Mouse (Mus musculus) layer of hippocampus, adult 11-12 months (tissue): Measurements from ENCODE around the gene Dpysl4.

Experiments used
- DNase-seq: peaks from one replicate; pipeline ENCODE4 v3.0.0; 2022; ENCODE audit warnings: low spot score

Dpysl4 gene

GRCm38 (mm10) chr7:139151116-139151515, 65.3 kb downstream of the Dpysl4 start:
- peak; percentile 37 for DNase-seq
